Mouse (Mus musculus) embryo, embryonic 11.5 days (tissue): ENCODE measurements around the gene Rhob.

Source experiments
- DNase-seq: peaks from one replicate; pipeline ENCODE4 v3.0.0-alpha.2; 2012; ENCODE audit warnings: low read depth, low spot score

Gene Rhob

GRCm38 (mm10) chr12:8450028-8450427, 49.8 kb downstream of the Rhob start:
- DNase-seq, result no peak
